ENCODE assay signal across 8 mouse cellular contexts in the genomic region with DNA sequence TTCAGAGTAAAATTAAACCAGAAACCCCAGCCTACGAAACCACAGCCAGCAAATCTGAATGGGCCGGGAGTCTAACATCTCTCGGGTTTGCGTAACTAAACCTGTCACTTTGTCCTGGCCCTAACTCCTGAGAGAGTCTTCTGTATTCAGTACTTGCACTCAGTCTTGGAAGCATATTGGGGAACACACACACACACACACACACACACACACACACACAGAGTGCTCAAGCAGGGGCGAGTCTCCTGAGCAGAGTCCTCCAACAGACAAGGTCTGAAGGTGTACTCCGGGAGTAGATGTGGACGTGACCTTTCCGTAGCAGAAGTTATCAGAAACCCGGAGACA. TPM values are rescaled to one million over a fixed set of nuclear protein-coding genes. Genes with fewer than 3 reads are reported as not detected.
DNase-seq lines count a peak whose midpoint lies in the region; ATAC-seq and TF ChIP-seq lines count a peak whose summit lies in the region.

No protein-coding gene starts in this region.

- no peaks in the 10 kb centered on the region for H3K4me1 ChIP-seq in cerebellum, adult 2 months (ENCODE audit: control insufficient read depth, insufficient read depth, low read length)
- H3K4me1 ChIP-seq in neural tube, embryonic 11.5 days (ENCODE audit: control insufficient read depth, insufficient read depth, low read length), result peaks cover 8% of the 10 kb centered on the region; the same call in 1 of the 2 replicates
- peaks cover 27% of the 10 kb centered on the region for H3K4me1 ChIP-seq in liver, embryonic 12.5 days
- peaks cover 15% of the 10 kb centered on the region for H3K4me1 ChIP-seq in stomach, embryonic 16.5 days (ENCODE audit: control insufficient read depth, insufficient read depth, low read length)

- peak overlapping the region; percentile 87 for H3K4me2 ChIP-seq in neural tube, embryonic 11.5 days (ENCODE audit: low read depth)
- H3K4me2 ChIP-seq in liver, embryonic 12.5 days, result peak overlapping the region; percentile 80
- peak overlapping the region; percentile 97 for H3K4me2 ChIP-seq in stomach, embryonic 16.5 days (ENCODE audit: low read depth, low read length)

- no peaks in the 10 kb centered on the region for H3K36me3 ChIP-seq in neural tube, embryonic 11.5 days (ENCODE audit: control insufficient read depth, insufficient read depth, low read length)
- H3K36me3 ChIP-seq in liver, embryonic 12.5 days, result no peaks in the 10 kb centered on the region
- H3K36me3 ChIP-seq in stomach, embryonic 16.5 days (ENCODE audit: control insufficient read depth, insufficient read depth, low read length), result no peaks in the 10 kb centered on the region

- no peak for ATAC-seq in neural tube, embryonic 11.5 days (ENCODE audit: insufficient read depth, low FRiP score, low TSS enrichment)
- no peak for ATAC-seq in liver, embryonic 12.5 days
- ATAC-seq in stomach, embryonic 16.5 days (ENCODE audit: insufficient read depth, low FRiP score), result no peak

- DNase-seq in cerebellum, adult 2 months, result peak in 1 of 2 experiments; percentile 15
- no peak for DNase-seq in cerebellum, adult 11-12 months
- DNase-seq in neural tube, embryonic 11.5 days (ENCODE audit: low spot score), result peak; percentile 24
- no peak for DNase-seq in neural tube, embryonic 10.5 days (ENCODE audit: extremely low spot score, low spot score)
- no peak for DNase-seq in spleen, adult 12 weeks (ENCODE audit: low spot score)
- no peak for DNase-seq in adrenal gland, adult (ENCODE audit: inconsistent age in 2 of 2, low spot score in 1 of 2)

- H3K9me3 ChIP-seq in neural tube, embryonic 11.5 days (ENCODE audit: control insufficient read depth, low read length), result no peaks in the 10 kb centered on the region
- 0 out of 2 replicates have a peak, but pooled peaks cover 5% of the 10 kb centered on the region for H3K9me3 ChIP-seq in liver, embryonic 12.5 days (replicated peaks)
- H3K9me3 ChIP-seq in stomach, embryonic 16.5 days (replicated peaks; ENCODE audit: control insufficient read depth, low read length), result 0 out of 2 replicates have a peak, but pooled peaks cover 3% of the 10 kb centered on the region

- under 1% methylated on average over 9 of the region's 9 CpGs for WGBS in cerebellum, adult 2 months
- under 1% methylated on average over 9 of the region's 9 CpGs for WGBS in neural tube, embryonic 11.5 days
- 2% methylated on average over 9 of the region's 9 CpGs for WGBS in liver, embryonic 12.5 days (ENCODE audit: insufficient replicate concordance)
- 2% methylated on average over 9 of the region's 9 CpGs for WGBS in stomach, embryonic 16.5 days

- no peak for TF ChIP-seq POLR2A in cerebellum, adult 2 months (IDR thresholded peaks at IDR 0.05; ENCODE audit: borderline replicate concordance, insufficient read depth, low read length)

- H3K4me3 ChIP-seq in cerebellum, adult 2 months (replicated peaks; ENCODE audit: insufficient read depth, low read depth, low read length), result peak overlapping the region; percentile 43
- peak overlapping the region; percentile 85 for H3K4me3 ChIP-seq in neural tube, embryonic 11.5 days (ENCODE audit: low read depth, low read length)
- H3K4me3 ChIP-seq in liver, embryonic 12.5 days, result peak overlapping the region; percentile 55; the same call in 1 of the 2 replicates
- peak overlapping the region; percentile 70 for H3K4me3 ChIP-seq in stomach, embryonic 16.5 days (replicated peaks; ENCODE audit: low read length)

- no peak for TF ChIP-seq CTCF in cerebellum, adult 2 months (IDR thresholded peaks at IDR 0.05; ENCODE audit: borderline replicate concordance, insufficient read depth, low read depth, low read length)

- H3K27ac ChIP-seq in cerebellum, adult 2 months (ENCODE audit: insufficient read depth, low read length), result no peak overlapping the region
- peak overlapping the region; percentile 88 for H3K27ac ChIP-seq in neural tube, embryonic 11.5 days (ENCODE audit: low read depth, low read length)
- H3K27ac ChIP-seq in liver, embryonic 12.5 days, result no peak overlapping the region
- H3K27ac ChIP-seq in stomach, embryonic 16.5 days (ENCODE audit: low read length), result no peak overlapping the region

- H3K9ac ChIP-seq in neural tube, embryonic 11.5 days (ENCODE audit: low read length), result peak overlapping the region; percentile 86
- H3K9ac ChIP-seq in liver, embryonic 12.5 days, result no peak overlapping the region
- H3K9ac ChIP-seq in stomach, embryonic 16.5 days (ENCODE audit: low read length), result peak overlapping the region; percentile 82; the same call in 1 of the 2 replicates

- no peaks in the 10 kb centered on the region; the same call in 1 of the 2 replicates for H3K27me3 ChIP-seq in cerebellum, adult 2 months (ENCODE audit: control insufficient read depth, insufficient read depth, low read length)
- H3K27me3 ChIP-seq in neural tube, embryonic 11.5 days (ENCODE audit: control insufficient read depth, insufficient read depth, low read length), result no peaks in the 10 kb centered on the region
- peaks cover 90% of the 10 kb centered on the region for H3K27me3 ChIP-seq in liver, embryonic 12.5 days (replicated peaks)
- H3K27me3 ChIP-seq in stomach, embryonic 16.5 days (ENCODE audit: control insufficient read depth, insufficient read depth, low read length), result peaks cover 11% of the 10 kb centered on the region

RNA-seq across cellular contexts. Expression of a gene that starts 1.3 kb away (rescaled TPM):
- 9.6 and 12.6 TPM in 2 replicates for polyA plus RNA-seq in cerebellum, adult 2 months (2012; rRNA removed)
- 33.5 and 42.7 TPM in 2 replicates for polyA plus RNA-seq in neural tube, embryonic 11.5 days (2014; fragmentation: Nextera tagmentation; extraction: Ambion mirVana)
- polyA plus RNA-seq in liver, embryonic 12.5 days (2016; fragmentation: Nextera tagmentation; extraction: Ambion mirVana), result 0.18 and 0.29 TPM in 2 replicates
- 3.6 and 3.8 TPM in 2 replicates for polyA plus RNA-seq in stomach, embryonic 16.5 days (2015; fragmentation: Nextera tagmentation; extraction: Ambion mirVana)
